Mouse (Mus musculus) spleen, adult 2 months (tissue): ENCODE data around the gene Tssc4.

Experiments used
- CTCF ChIP-seq: fragments of 200-500 bp; IDR thresholded peaks from 2 replicates; pipeline ENCODE4 v1.5.1; 2011; ENCODE audit warnings: mild to moderate bottlenecking, inconsistent platforms; ENCODE audit not compliant: insufficient read depth, insufficient read length, insufficient replicate concordance; ENCODE audit errors: extremely low read depth
- POLR2A ChIP-seq: fragments of 200-500 bp; IDR thresholded peaks from 2 replicates; pipeline ENCODE4 v1.6.1; 2011; ENCODE audit warnings: low read depth, low read length, inconsistent platforms

- TF ChIP-seq CTCF (no peak), POLR2A (no peak)
Observed at GRCm38 (mm10) chr7:143053961-143054611, 15.0 kb upstream of the Tssc4 start.
